34 mouse cellular contexts compared by ENCODE assay signal in the genomic region with DNA sequence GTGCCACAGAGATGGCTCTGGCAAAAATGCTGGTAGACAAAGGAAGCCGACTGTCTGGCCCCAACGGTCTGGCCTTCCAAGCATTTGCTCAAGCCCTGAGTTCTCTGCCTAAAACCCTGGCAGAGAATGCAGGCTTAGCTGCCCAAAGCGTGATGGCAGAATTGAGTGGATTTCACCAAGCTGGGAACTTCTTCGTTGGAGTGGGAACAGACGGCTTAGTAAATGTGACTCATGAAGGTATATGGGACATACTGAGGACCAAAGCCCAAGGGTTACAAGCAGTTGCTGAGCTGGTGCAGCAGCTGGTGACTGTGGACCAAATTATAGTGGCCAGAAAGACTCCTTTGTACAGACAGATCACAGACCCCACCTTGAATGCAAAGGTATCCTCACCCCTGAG. TPM values are rescaled to one million over a fixed set of nuclear protein-coding genes. Genes with fewer than 3 reads are reported as not detected.
"Had no signal": no experiment of that assay in that cellular context is flagged by ENCODE, and none has a peak within 500 bp of the region (broad histone marks: within the 10 kb centered on the region; RNA-seq: fewer than 3 reads in every experiment).

No protein-coding gene starts in this region.

- H3K9me3 ChIP-seq: heart, embryonic 13.5 days; heart, embryonic 15.5 days; hindbrain, embryonic 10.5 days; hindbrain, embryonic 12.5 days; limb, embryonic 10.5 days; limb, embryonic 12.5 days; liver, embryonic 13.5 days; liver, embryonic 15.5 days had no signal

- H3K4me3 ChIP-seq: gastrocnemius, adult 2 months; heart, adult 2 months; heart, embryonic 13.5 days; heart, embryonic 15.5 days; hindbrain, embryonic 10.5 days; hindbrain, embryonic 12.5 days; layer of hippocampus, adult 2 months; left cerebral cortex, adult 2 months; limb, embryonic 10.5 days; limb, embryonic 12.5 days; liver, embryonic 13.5 days; liver, embryonic 15.5 days had no signal

- H3K4me2 ChIP-seq: heart, embryonic 11.5 days; heart, embryonic 13.5 days; heart, embryonic 15.5 days; hindbrain, embryonic 12.5 days; hindbrain, embryonic 14.5 days; limb, embryonic 12.5 days; liver, embryonic 11.5 days; liver, embryonic 13.5 days; liver, embryonic 15.5 days had no signal

- H3K27ac ChIP-seq: gastrocnemius, adult 2 months; heart, adult 2 months; heart, embryonic 13.5 days; heart, embryonic 15.5 days; hindbrain, embryonic 10.5 days; hindbrain, embryonic 12.5 days; hindbrain, embryonic 14.5 days; layer of hippocampus, adult 2 months; left cerebral cortex, adult 2 months; limb, embryonic 10.5 days; limb, embryonic 12.5 days; liver, embryonic 13.5 days; liver, embryonic 15.5 days had no signal

- H3K27me3 ChIP-seq: heart, embryonic 13.5 days; heart, embryonic 15.5 days; hindbrain, embryonic 12.5 days; limb, embryonic 12.5 days; liver, embryonic 13.5 days; liver, embryonic 15.5 days had no signal

- DNase-seq: gastrocnemius, adult 2 months; gastrocnemius, postnatal 10 days; gastrocnemius, postnatal 25 days; heart, adult 2 months; heart, postnatal 14 days; heart, postnatal 4 days; kidney, adult 18-20 months; kidney, adult 8-10 months; kidney, postnatal 10 days; kidney, postnatal 25 days; kidney, postnatal 4 days; liver; liver, embryonic 13.5 days had no signal

- ATAC-seq: hindbrain, embryonic 16.5 days; inflammation-experienced regulatory T-cells, adult 6 months; intestine, embryonic 16.5 days had no signal

- H3K36me3 ChIP-seq: heart, embryonic 13.5 days; heart, embryonic 15.5 days; hindbrain, embryonic 10.5 days; hindbrain, embryonic 12.5 days; limb, embryonic 10.5 days; limb, embryonic 12.5 days; liver, embryonic 13.5 days; liver, embryonic 15.5 days had no signal

- H3K4me1 ChIP-seq: heart, embryonic 13.5 days; heart, embryonic 15.5 days; hindbrain, embryonic 10.5 days; hindbrain, embryonic 12.5 days; limb, embryonic 10.5 days; limb, embryonic 12.5 days; liver, embryonic 13.5 days; liver, embryonic 15.5 days had no signal

- H3K9ac ChIP-seq: heart, embryonic 13.5 days; heart, embryonic 15.5 days; hindbrain, embryonic 12.5 days; hindbrain, embryonic 14.5 days; limb, embryonic 12.5 days; liver, embryonic 13.5 days; liver, embryonic 15.5 days had no signal

RNA-seq across cellular contexts. Expression of gene Cct8l1, which starts 1.7 kb away (rescaled TPM):
- total RNA-seq: gastrocnemius, postnatal 10 days; gastrocnemius, postnatal 4 days; granulocyte monocyte progenitor cell, adult 5-6 weeks; heart, postnatal 4 days; left cerebral cortex, postnatal 14 days had no signal
- polyA plus RNA-seq: heart, embryonic 11.5 days; heart, embryonic 13.5 days; heart, embryonic 15.5 days; heart, postnatal 0 days; hindbrain, embryonic 10.5 days; hindbrain, embryonic 14.5 days; intestine, embryonic 16.5 days; kidney, embryonic 14.5 days; kidney, embryonic 16.5 days; limb, embryonic 10.5 days; limb, embryonic 12.5 days; liver, embryonic 11.5 days; liver, embryonic 13.5 days had no signal
